Mouse (Mus musculus) E14TG2a.4 (cell line): ENCODE measurements around the gene Ccr8.

Experiments used
- CTCF ChIP-seq: conservative IDR thresholded peaks from 2 replicates; pipeline ENCODE4 v1.5.1; 2014; ENCODE audit warnings: low read length
- NANOG ChIP-seq: IDR thresholded peaks from 2 replicates; pipeline ENCODE4 v1.6.1; 2014; ENCODE audit warnings: borderline replicate concordance, low read length, mixed read lengths

DNA sequence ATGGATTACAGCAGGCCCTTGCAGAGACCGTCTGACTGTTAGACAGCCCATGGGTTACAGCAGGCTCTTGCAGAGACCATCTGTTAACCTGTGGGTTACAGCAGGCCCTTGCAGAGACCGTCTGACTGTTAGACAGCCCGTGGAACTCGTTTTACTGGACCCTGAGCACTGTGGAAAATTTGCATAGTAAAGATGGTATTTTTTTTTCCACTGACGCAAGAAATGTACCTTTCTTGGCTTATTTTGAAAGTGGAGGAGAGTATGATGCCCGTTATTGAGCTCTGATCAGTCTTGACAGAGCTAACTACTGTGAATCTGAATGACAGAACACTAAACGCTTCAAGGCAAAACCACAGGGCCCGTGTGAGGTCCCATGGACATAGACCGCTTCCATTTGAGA lies 35.7 kb upstream of the Ccr8 start:
- no peak for TF ChIP-seq CTCF
- no peak for TF ChIP-seq NANOG
